Mouse (Mus musculus) embryo, embryonic 11 days (tissue): ENCODE measurements at regions not wholly inside any gene's neighbourhood (a gene's known extent, or its start where the extent isn't known, plus 50 kb on each side); places are given as distances from the start of the nearest gene placed in this dataset.
"Not testable (repeated sequence)": the region's sequence is repeated elsewhere in the genome, so short reads cannot be mapped to it uniquely, and the experiment has no call there.

ENCODE experiments used
- DNase-seq: peaks from one replicate; pipeline ENCODE4 v3.0.0-alpha.2; 2015

GRCm38 (mm10) chr14:87215099-87215498 lies 74.1 kb upstream of the Diaph3 start:
- DNase-seq, result peak; percentile 81

GRCm38 (mm10) chr14:87217042-87217441 lies 76.0 kb upstream of the Diaph3 start:
- DNase-seq, result no peak

GRCm38 (mm10) chr14:87219975-87220374 lies 78.9 kb upstream of the Diaph3 start:
- no peak for DNase-seq

GRCm38 (mm10) chr14:87224870-87225269 lies 83.8 kb upstream of the Diaph3 start:
- no peak for DNase-seq

GRCm38 (mm10) chr14:87249258-87249657 lies 108.2 kb upstream of the Diaph3 start:
- DNase-seq, result no peak

- DNase-seq, result no peak
Measured at GRCm38 (mm10) chr14:87255484-87256208, 114.6 kb upstream of the Diaph3 start.

- no peak for DNase-seq
Measured at GRCm38 (mm10) chr14:87261726-87262125, 120.7 kb upstream of the Diaph3 start.

- no peak for DNase-seq
Measured at GRCm38 (mm10) chr14:87264826-87265225, 123.8 kb upstream of the Diaph3 start.

- DNase-seq, result no peak
Measured at GRCm38 (mm10) chr14:87266309-87266708, 125.3 kb upstream of the Diaph3 start.

- DNase-seq, result not testable (repeated sequence)
Measured at GRCm38 (mm10) chr14:87289266-87289665, 127.2 kb upstream of the Tdrd3 start.

- no peak for DNase-seq
Measured at GRCm38 (mm10) chr14:87289708-87290243, 126.7 kb upstream of the Tdrd3 start.

GRCm38 (mm10) chr14:87295206-87295605 lies 121.2 kb upstream of the Tdrd3 start:
- DNase-seq, result no peak

- no peak for DNase-seq
Measured at GRCm38 (mm10) chr14:87297160-87297559, 119.3 kb upstream of the Tdrd3 start.

GRCm38 (mm10) chr14:87300838-87301237 lies 115.6 kb upstream of the Tdrd3 start:
- DNase-seq, result no peak

- DNase-seq, result no peak
Measured at GRCm38 (mm10) chr14:87301564-87301963, 114.9 kb upstream of the Tdrd3 start.

GRCm38 (mm10) chr14:87305481-87305880 lies 111.0 kb upstream of the Tdrd3 start:
- no peak for DNase-seq

GRCm38 (mm10) chr14:87306011-87306410 lies 110.4 kb upstream of the Tdrd3 start:
- DNase-seq, result peak; percentile 35

GRCm38 (mm10) chr14:87308016-87308415 lies 108.4 kb upstream of the Tdrd3 start:
- peak; percentile 35 for DNase-seq

- DNase-seq, result no peak
Measured at GRCm38 (mm10) chr14:87312318-87312717, 104.1 kb upstream of the Tdrd3 start.

GRCm38 (mm10) chr14:87314999-87315732 lies 101.3 kb upstream of the Tdrd3 start:
- peak; percentile 70 for DNase-seq

GRCm38 (mm10) chr14:87327841-87328240 lies 88.6 kb upstream of the Tdrd3 start:
- DNase-seq, result peak; percentile 64

GRCm38 (mm10) chr14:87337950-87338526 lies 78.4 kb upstream of the Tdrd3 start:
- DNase-seq, result no peak

GRCm38 (mm10) chr14:87344540-87344939 lies 71.9 kb upstream of the Tdrd3 start:
- no peak for DNase-seq

GRCm38 (mm10) chr14:87346812-87347211 lies 69.6 kb upstream of the Tdrd3 start:
- DNase-seq, result no peak
